Mouse (Mus musculus) CH12.LX (cell line): Measurements from ENCODE around the gene Isoc2a.

Experiments used
- CHD2 ChIP-seq: IDR thresholded peaks from 2 replicates; pipeline ENCODE4 v1.6.1; 2011; ENCODE audit warnings: low read length, improper control_type of control experiment
- CTCF ChIP-seq, 2 experiments: IDR thresholded peaks in 1 of 2; conservative IDR thresholded peaks in 1 of 2; 2 replicates each; pipeline ENCODE4 v1.5.1; 2011 to 2012; ENCODE audit warnings: low read depth in 2 of 2, low read length in 2 of 2, improper control_type of control experiment in 1 of 2, inconsistent platforms in 1 of 2, mild to moderate bottlenecking in 1 of 2, moderate library complexity in 1 of 2
- ELF1 ChIP-seq: IDR thresholded peaks from 2 replicates; pipeline ENCODE4 v1.6.1; 2014; ENCODE audit warnings: low read depth, mild to moderate bottlenecking, inconsistent platforms, low read length, improper control_type of control experiment
- GABPA ChIP-seq: IDR thresholded peaks from 2 replicates; pipeline ENCODE4 v1.6.1; 2012; ENCODE audit warnings: low read depth, low read length, improper control_type of control experiment, inconsistent platforms; ENCODE audit not compliant: insufficient replicate concordance
- MAFK ChIP-seq: IDR thresholded peaks from 2 replicates; pipeline ENCODE4 v1.6.1; 2011; ENCODE audit warnings: low read length, improper control_type of control experiment; ENCODE audit not compliant: insufficient replicate concordance
- POLR2A ChIP-seq: IDR thresholded peaks from 2 replicates; pipeline ENCODE4 v1.6.1; 2011; ENCODE audit warnings: low read depth, mild to moderate bottlenecking, improper control_type of control experiment, low read length
- RCOR1 ChIP-seq: conservative IDR thresholded peaks from 2 replicates; pipeline ENCODE4 v1.6.1; 2012; ENCODE audit warnings: low read depth, mild to moderate bottlenecking, inconsistent platforms, low read length, improper control_type of control experiment
- TCF12 ChIP-seq: IDR thresholded peaks from 2 replicates; pipeline ENCODE4 v1.6.1; 2014; ENCODE audit warnings: low read depth, mild to moderate bottlenecking, inconsistent platforms, low read length, improper control_type of control experiment

DNA sequence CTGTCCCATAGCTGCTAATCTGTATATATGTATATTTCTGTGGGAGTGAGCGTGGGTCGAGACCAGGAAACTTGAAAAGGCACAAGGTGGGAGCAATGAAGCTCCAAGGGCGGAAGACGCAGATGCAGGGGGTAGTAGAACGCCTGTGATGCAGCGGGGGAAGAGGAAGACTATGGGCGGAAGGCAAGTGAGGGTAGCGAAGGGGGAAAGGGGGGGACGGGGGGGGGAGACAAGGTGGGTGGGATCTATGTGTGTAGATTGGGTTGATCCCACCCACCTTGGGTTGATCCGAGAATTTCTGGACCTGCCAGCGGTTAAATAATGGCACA is 23.5 kb downstream of the Isoc2a start:
- no peak for TF ChIP-seq CTCF (conservative IDR thresholded peaks at IDR 0.05 in 1 of 2, IDR thresholded peaks at IDR 0.05 in 1 of 2; ENCODE audit: low read depth in 2 of 2, low read length in 2 of 2)
- TF ChIP-seq ELF1, result no peak
- no peak for TF ChIP-seq POLR2A
- TF ChIP-seq RCOR1, result no peak
- no peak for TF ChIP-seq TCF12
- no peak for TF ChIP-seq CHD2
- no peak for TF ChIP-seq GABPA
- no peak for TF ChIP-seq MAFK
